Mouse (Mus musculus) midbrain, embryonic 16.5 days (tissue): ENCODE results near the gene Gm45713. TPM values are rescaled to one million over a fixed set of nuclear protein-coding genes. Genes with fewer than 3 reads are reported as not detected.
"Not testable (repeated sequence)": the region's sequence is repeated elsewhere in the genome, so short reads cannot be mapped to it uniquely, and the experiment has no call there.

Experiments used
- ATAC-seq: fragments of 200-750 bp; cut with Nextera tagmentation; 2 replicates; pipeline ENCODE4 v1.8.0; 2017; ENCODE audit warnings: moderate TSS enrichment
- H3K27ac ChIP-seq: fragments of 300-500 bp; sonication (generic); 2 replicates; pipeline ENCODE4 v1.5.1; 2014; ENCODE audit warnings: mild to moderate bottlenecking, low read length, mixed read lengths
- H3K27me3 ChIP-seq: fragments of 300-500 bp; sonication (generic); 2 replicates; pipeline ENCODE4 v1.6.1; 2014; ENCODE audit warnings: low read depth, low read length, mixed read lengths; ENCODE audit not compliant: control insufficient read depth, insufficient read depth
- H3K36me3 ChIP-seq: fragments of 300-500 bp; sonication (generic); 2 replicates; pipeline ENCODE4 v1.6.1; 2014; ENCODE audit warnings: mild to moderate bottlenecking, low read length, moderate library complexity, mixed read lengths; ENCODE audit not compliant: control insufficient read depth, insufficient read depth
- H3K4me1 ChIP-seq: fragments of 300-500 bp; sonication (generic); 2 replicates; pipeline ENCODE4 v1.6.1; 2014; ENCODE audit warnings: mild to moderate bottlenecking, low read length, mixed read lengths; ENCODE audit not compliant: control insufficient read depth, insufficient read depth
- H3K4me2 ChIP-seq: fragments of 300-500 bp; sonication (generic); 2 replicates; pipeline ENCODE4 v1.6.1; 2014; ENCODE audit warnings: mild to moderate bottlenecking, low read length, mixed read lengths
- H3K4me3 ChIP-seq: fragments of 300-500 bp; sonication (generic); 2 replicates; pipeline ENCODE4 v1.5.1; 2014; ENCODE audit warnings: low read depth, mild to moderate bottlenecking, low read length, moderate library complexity, mixed read lengths
- H3K9ac ChIP-seq: fragments of 300-500 bp; sonication (generic); 2 replicates; pipeline ENCODE4 v1.6.1; 2014; ENCODE audit warnings: low read depth, low read length, mixed read lengths
- H3K9me3 ChIP-seq: fragments of 300-500 bp; sonication (generic); replicated peaks from 2 replicates; pipeline ENCODE4 v1.6.1; 2014; ENCODE audit warnings: mild to moderate bottlenecking, low read length, mixed read lengths; ENCODE audit not compliant: control insufficient read depth, poor library complexity, severe bottlenecking
- WGBS: fragments of 180-500 bp; shearing (Covaris S2); extraction: QIAGEN DNeasy Blood & Tissue Kit; methylation state at CpG from one replicate; pipeline ENCODE4 v1.1.7; 2014; 5-methylcytosine and 5-hydroxymethylcytosine counted together
- polyA plus RNA-seq: library from polyadenylated mRNA; unstranded; fragments of >200 nt; fragmentation: Nextera tagmentation; extraction: Ambion mirVana; gene quantifications from 2 replicates; pipeline ENCODE4 v1.2.1, GENCODE M21; 2015

Gm45713 gene
- polyA plus RNA-seq, 1 experiment from 2014 or later = not detected

GRCm38 (mm10) chr7:45175929-45176328 is 39.9 kb upstream of the Gm45713 start:
- WGBS = 3% methylated on average over 23 of the region's 23 CpGs
- Histone ChIP-seq H3K4me2 (peak overlapping the region; percentile 40), H3K27ac (no peak overlapping the region), H3K27me3 (peaks cover 69% of the 10 kb centered on the region), H3K9ac (no peak overlapping the region), H3K4me3 (peak overlapping the region; percentile 17), H3K4me1 (peaks cover 5% of the 10 kb centered on the region), H3K9me3 (no peaks in the 10 kb centered on the region), H3K36me3 (no peaks in the 10 kb centered on the region)
- no peak for ATAC-seq

DNA sequence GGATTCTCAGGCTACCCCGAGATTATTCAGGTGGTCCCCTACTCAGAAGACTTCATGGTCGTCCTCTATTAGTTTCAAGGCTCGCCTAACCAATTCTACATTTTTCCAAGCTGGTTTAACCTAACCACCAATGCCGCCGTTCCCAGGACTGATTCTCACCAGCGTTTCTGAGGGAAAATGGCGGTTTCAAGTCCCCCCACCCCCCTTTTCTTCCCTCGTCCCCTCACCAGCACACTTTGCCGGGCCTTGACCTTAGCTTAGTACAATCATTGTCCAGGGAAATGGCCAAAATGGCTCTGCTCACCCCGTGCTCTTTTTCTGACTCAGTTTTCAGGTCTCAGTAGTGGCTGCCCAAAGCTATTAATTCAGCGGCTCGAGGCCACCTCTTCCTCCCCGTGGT is 39.4 kb upstream of the Gm45713 start:
- WGBS = 4% methylated on average over 13 of the region's 13 CpGs
- Histone ChIP-seq H3K27me3 (peaks cover 63% of the 10 kb centered on the region), H3K9me3 (no peaks in the 10 kb centered on the region), H3K27ac (no peak overlapping the region), H3K36me3 (no peaks in the 10 kb centered on the region), H3K4me1 (peaks cover 5% of the 10 kb centered on the region), H3K4me2 (no peak overlapping the region), H3K4me3 (no peak overlapping the region), H3K9ac (no peak overlapping the region)
- no peak for ATAC-seq

- Histone ChIP-seq H3K36me3 (no peaks in the 10 kb centered on the region), H3K9me3 (no peaks in the 10 kb centered on the region), H3K4me3 (peak overlapping the region; percentile 10; the same call in 1 of the 2 replicates), H3K4me2 (peak overlapping the region; percentile 10; the same call in 1 of the 2 replicates), H3K4me1 (peaks cover 5% of the 10 kb centered on the region), H3K9ac (no peak overlapping the region), H3K27me3 (peaks cover 60% of the 10 kb centered on the region), H3K27ac (no peak overlapping the region)
- WGBS = 3% methylated on average over 29 of the region's 29 CpGs
- ATAC-seq = no peak
Observed at GRCm38 (mm10) chr7:45174567-45175280, 38.7 kb upstream of the Gm45713 start.

- H3K27ac ChIP-seq, ATAC-seq, H3K9ac ChIP-seq, H3K4me1 ChIP-seq, H3K36me3 ChIP-seq, H3K4me3 ChIP-seq, H3K9me3 ChIP-seq, H3K4me2 ChIP-seq: not testable (repeated sequence)
- H3K27me3 ChIP-seq = peaks cover 58% of the 10 kb centered on the region
- WGBS = 67% methylated on average over 1 of the region's 1 CpGs
Observed at GRCm38 (mm10) chr7:45173772-45174171, 37.7 kb upstream of the Gm45713 start.

- Histone ChIP-seq H3K9ac (no peak overlapping the region), H3K4me2 (no peak overlapping the region), H3K36me3 (no peaks in the 10 kb centered on the region), H3K4me1 (peaks cover 13% of the 10 kb centered on the region), H3K27ac (no peak overlapping the region), H3K4me3 (no peak overlapping the region), H3K9me3 (no peaks in the 10 kb centered on the region), H3K27me3 (peaks cover 58% of the 10 kb centered on the region)
- 64% methylated on average over 7 of the region's 7 CpGs for WGBS
- ATAC-seq = no peak
Observed at GRCm38 (mm10) chr7:45172974-45173373, 36.9 kb upstream of the Gm45713 start.

DNA sequence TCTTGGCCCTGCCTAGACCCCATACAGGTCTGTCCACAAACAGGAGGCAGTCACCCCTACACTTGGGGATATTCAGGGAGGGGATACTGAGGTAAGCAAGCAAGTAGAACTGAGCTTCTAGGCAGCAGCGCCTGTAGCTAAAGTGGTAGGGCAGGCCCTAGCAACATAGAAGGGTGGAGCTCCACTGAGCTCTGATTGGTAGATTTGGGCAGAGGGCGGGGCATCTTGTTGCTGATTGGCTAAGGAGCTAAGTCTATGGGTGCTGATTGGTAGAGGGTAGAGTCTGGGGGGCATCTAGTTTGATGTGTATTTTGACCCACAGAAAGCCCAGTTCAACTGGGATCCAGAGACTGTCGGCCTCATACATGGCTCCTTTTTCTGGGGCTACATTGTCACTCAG is 33.5 kb upstream of the Gm45713 start:
- ATAC-seq = no peak
- Histone ChIP-seq H3K27ac (no peak overlapping the region), H3K36me3 (no peaks in the 10 kb centered on the region), H3K4me2 (no peak overlapping the region), H3K9ac (no peak overlapping the region), H3K9me3 (no peaks in the 10 kb centered on the region), H3K4me1 (peaks cover 12% of the 10 kb centered on the region; the same call in 1 of the 2 replicates), H3K27me3 (peaks cover 55% of the 10 kb centered on the region), H3K4me3 (no peak overlapping the region)
- WGBS = 94% methylated on average over 3 of the region's 3 CpGs

DNA sequence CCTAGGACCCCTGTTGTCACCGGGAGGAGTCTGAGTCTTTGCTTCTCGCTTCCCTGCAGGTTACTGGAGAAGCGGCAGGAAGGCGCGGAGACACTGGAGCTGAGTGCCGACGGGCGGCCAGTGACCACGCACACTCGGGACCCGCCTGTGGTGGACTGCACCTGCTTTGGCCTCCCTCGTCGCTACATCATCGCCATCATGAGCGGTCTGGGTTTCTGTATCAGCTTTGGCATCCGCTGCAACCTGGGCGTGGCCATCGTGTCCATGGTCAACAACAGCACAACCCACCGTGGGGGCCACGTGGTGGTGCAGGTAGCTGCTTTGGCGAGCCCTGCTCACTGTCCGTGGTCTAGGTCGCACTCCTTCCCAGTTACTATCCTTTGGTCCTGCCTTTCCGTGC is 32.6 kb upstream of the Gm45713 start:
- no peaks in the 10 kb centered on the region for H3K36me3 ChIP-seq
- WGBS = 2% methylated on average over 24 of the region's 24 CpGs
- no peak overlapping the region for H3K27ac ChIP-seq
- H3K4me3 ChIP-seq = peak overlapping the region; percentile 16
- H3K9ac ChIP-seq = 0 out of 2 replicates have a peak overlapping the region, but pooled peaks have one; percentile 26
- H3K9me3 ChIP-seq = no peaks in the 10 kb centered on the region
- peaks cover 16% of the 10 kb centered on the region for H3K4me1 ChIP-seq
- ATAC-seq = no peak
- peaks cover 57% of the 10 kb centered on the region for H3K27me3 ChIP-seq
- H3K4me2 ChIP-seq = peak overlapping the region; percentile 22

- Histone ChIP-seq H3K27me3 (peaks cover 64% of the 10 kb centered on the region), H3K4me3 (no peak overlapping the region), H3K36me3 (no peaks in the 10 kb centered on the region), H3K27ac (no peak overlapping the region), H3K4me1 (peaks cover 17% of the 10 kb centered on the region), H3K9me3 (no peaks in the 10 kb centered on the region), H3K4me2 (peak overlapping the region; percentile 22; the same call in 1 of the 2 replicates), H3K9ac (peak overlapping the region; percentile 14; the same call in 1 of the 2 replicates)
- no peak for ATAC-seq
- WGBS = 2% methylated on average over 19 of the region's 19 CpGs
Observed at GRCm38 (mm10) chr7:45167761-45168445, 31.9 kb upstream of the Gm45713 start.

DNA sequence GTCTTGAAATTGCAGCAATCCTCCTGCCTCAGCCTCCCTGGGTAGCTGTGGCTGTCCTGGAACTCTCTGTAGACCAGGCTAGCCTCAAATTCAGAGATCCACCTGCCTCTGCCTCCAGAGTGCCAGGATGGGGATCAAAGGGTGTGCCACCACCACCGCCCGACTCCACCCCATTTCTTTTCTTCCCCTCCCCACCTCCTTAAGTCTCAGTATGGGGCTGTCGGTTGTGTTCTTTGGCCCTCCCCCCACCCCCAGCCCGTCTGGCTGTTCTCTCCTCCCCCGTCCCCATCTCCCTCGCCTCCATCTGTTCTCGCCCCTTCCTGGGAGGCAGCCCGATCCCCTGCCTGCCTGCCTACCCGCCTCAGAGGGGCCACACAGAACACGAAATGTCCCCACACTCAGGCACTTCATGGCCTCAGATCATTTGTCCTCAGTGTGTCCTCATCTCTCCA is 30.9 kb upstream of the Gm45713 start:
- Histone ChIP-seq H3K4me3 (no peak overlapping the region), H3K4me2 (no peak overlapping the region)

More for the DNA sequence above, 30.9 kb upstream of the Gm45713 start:
- Histone ChIP-seq H3K9ac (no peak overlapping the region), H3K9me3 (no peaks in the 10 kb centered on the region), H3K27me3 (peaks cover 64% of the 10 kb centered on the region), H3K36me3 (no peaks in the 10 kb centered on the region), H3K27ac (no peak overlapping the region), H3K4me1 (peaks cover 20% of the 10 kb centered on the region)
- ATAC-seq = no peak
- WGBS = 22% methylated on average over 9 of the region's 10 CpGs
